Mouse (Mus musculus): ENCODE results near the gene Dnase1l2.

Dnase1l2 gene

GRCm38 (mm10) chr17:24442632-24443155, at the start of gene Dnase1l2:
Gene Dnase1l2, minus strand, starts transcription at chr17:24443105.
- no peak for DNase-seq (ENCODE audit: low spot score in 2 of 2)

GRCm38 (mm10) chr17:24490399-24490798, 47.5 kb upstream of the Dnase1l2 start:
- DNase-seq (ENCODE audit: low spot score in 2 of 2), result no peak

GRCm38 (mm10) chr17:24489265-24490030, 46.5 kb upstream of the Dnase1l2 start:
- DNase-seq (ENCODE audit: low spot score in 2 of 2), result no peak

- no peak for DNase-seq (ENCODE audit: low spot score in 2 of 2)
These were observed 45.9 kb upstream of the Dnase1l2 start for GRCm38 (mm10) chr17:24488662-24489264.

GRCm38 (mm10) chr17:24488186-24488661, 45.3 kb upstream of the Dnase1l2 start, which contains the start of gene Caskin1:
Gene Caskin1, plus strand, starts transcription at chr17:24488601.
- peak in 1 of 2 experiments; percentile 71 for DNase-seq (ENCODE audit: low spot score in 2 of 2)

- DNase-seq (ENCODE audit: low spot score in 2 of 2), result no peak
These were observed 42.4 kb upstream of the Dnase1l2 start for GRCm38 (mm10) chr17:24485090-24485860.

GRCm38 (mm10) chr17:24483495-24483894, 40.6 kb upstream of the Dnase1l2 start:
- no peak for DNase-seq (ENCODE audit: low spot score in 2 of 2)

GRCm38 (mm10) chr17:24481027-24481815, 38.3 kb upstream of the Dnase1l2 start:
- DNase-seq (ENCODE audit: low spot score in 2 of 2), result no peak

- DNase-seq (ENCODE audit: low spot score in 2 of 2), result no peak
These were observed 37.4 kb upstream of the Dnase1l2 start for GRCm38 (mm10) chr17:24480201-24480826.

GRCm38 (mm10) chr17:24479431-24479830, 36.5 kb upstream of the Dnase1l2 start:
- DNase-seq (ENCODE audit: low spot score in 2 of 2), result no peak

GRCm38 (mm10) chr17:24478663-24479380, 35.9 kb upstream of the Dnase1l2 start, which contains the start of gene Mlst8:
Gene Mlst8, minus strand, starts transcription at chr17:24479078.
- DNase-seq (ENCODE audit: low spot score in 2 of 2), result peak; percentile 98 to 99

- DNase-seq (ENCODE audit: low spot score in 2 of 2), result no peak
These were observed 35.2 kb upstream of the Dnase1l2 start for GRCm38 (mm10) chr17:24477985-24478600.

- no peak for DNase-seq (ENCODE audit: low spot score in 2 of 2)
These were observed 34.4 kb upstream of the Dnase1l2 start for GRCm38 (mm10) chr17:24477053-24477984.

- no peak for DNase-seq (ENCODE audit: low spot score in 2 of 2)
These were observed 33.3 kb upstream of the Dnase1l2 start for GRCm38 (mm10) chr17:24476022-24476776.

GRCm38 (mm10) chr17:24475586-24475985, 32.7 kb upstream of the Dnase1l2 start:
- DNase-seq (ENCODE audit: low spot score in 2 of 2), result no peak

GRCm38 (mm10) chr17:24474557-24474956, 31.7 kb upstream of the Dnase1l2 start:
- DNase-seq (ENCODE audit: low spot score in 2 of 2), result peak in 1 of 2 experiments; percentile 41

- DNase-seq (ENCODE audit: low spot score in 2 of 2), result no peak
These were observed 30.8 kb upstream of the Dnase1l2 start, which contains the start of gene Bricd5 for GRCm38 (mm10) chr17:24473612-24474275. Gene Bricd5, plus strand, starts transcription at chr17:24473884.

Measured in right cerebral cortex, adult 2 months (tissue).